Mouse (Mus musculus): ENCODE measurements around the gene Cct5. TPM values are rescaled to one million over a fixed set of nuclear protein-coding genes. Genes with fewer than 3 reads are reported as not detected.
A peak's percentile ranks its signal among the peaks of the same experiment; 100 is the strongest.

The Cct5 gene
- polyA plus RNA-seq, 1 experiment, result 275 TPM

DNA sequence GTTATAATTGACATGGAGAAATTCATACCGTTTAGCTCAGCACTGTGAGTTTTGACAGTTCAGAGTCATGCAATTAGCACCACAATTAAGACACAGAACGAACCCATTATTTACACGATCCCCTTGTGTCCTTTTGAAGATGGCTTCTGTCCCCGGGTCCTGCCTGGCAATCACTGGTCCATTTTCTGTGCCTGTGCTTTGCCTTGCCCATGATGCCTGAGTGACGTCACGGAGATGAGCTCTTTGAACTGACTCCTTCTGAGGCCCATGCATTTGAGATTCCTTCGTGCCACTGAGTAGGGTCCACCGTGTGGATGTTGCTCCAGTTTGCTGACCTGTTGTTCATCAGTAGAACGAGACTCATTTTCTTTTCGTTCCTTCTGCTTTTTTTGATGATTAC is 26.6 kb upstream of the Cct5 start:
- Histone ChIP-seq H3K4me1 (ENCODE audit: control insufficient read depth, insufficient read depth, low read length) (no peaks in the 10 kb centered on the region), H3K27ac (ENCODE audit: insufficient read depth, low read length) (no peak overlapping the region), H3K4me3 (ENCODE audit: insufficient read depth, low read length) (no peak overlapping the region)
- no peak for TF ChIP-seq POLR2A (IDR thresholded peaks at IDR 0.05; ENCODE audit: low read depth, low read length)
- TF ChIP-seq CTCF (IDR thresholded peaks at IDR 0.05; ENCODE audit: borderline replicate concordance, insufficient read depth, low read length), result no peak

DNA sequence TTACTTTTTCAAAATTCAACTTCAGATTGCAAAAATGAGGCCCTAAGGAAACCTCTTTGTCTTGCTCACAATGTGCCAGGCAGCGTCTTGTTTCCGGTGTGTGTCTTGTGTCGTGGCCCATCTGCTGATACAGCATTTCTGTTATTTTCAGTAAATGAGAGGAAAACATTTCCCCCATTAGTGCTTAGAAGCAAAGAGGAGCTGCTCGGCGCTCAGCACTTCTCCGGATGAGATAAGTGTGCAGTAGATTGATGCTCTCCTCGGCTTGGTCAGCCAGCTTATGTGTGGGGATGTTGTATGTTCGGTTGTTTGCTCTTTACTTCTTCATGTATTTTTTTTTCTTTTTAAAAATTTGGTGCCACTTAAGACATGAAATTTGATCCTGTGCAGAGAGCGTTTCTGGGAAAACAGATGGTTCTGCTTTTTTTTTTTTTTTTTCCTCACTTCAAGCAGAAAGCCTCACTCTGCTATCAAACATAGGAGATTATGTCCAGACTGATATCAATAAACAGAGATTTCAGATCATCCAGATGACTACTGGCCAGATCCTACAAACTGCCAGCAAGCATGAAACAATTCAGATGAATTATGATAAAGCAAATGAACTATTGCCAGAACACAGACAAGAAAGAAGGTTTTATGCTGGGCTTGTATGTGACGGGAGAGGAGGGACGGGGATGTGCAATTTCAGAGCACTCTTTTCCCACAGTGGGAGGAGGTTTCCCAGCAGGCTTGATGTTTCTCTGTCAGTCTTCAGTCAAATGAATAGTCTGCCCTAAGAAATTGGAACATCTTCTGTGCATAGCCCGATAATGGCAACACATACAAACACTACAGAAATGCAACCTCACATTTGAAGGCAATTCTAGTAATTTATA is 25.9 kb upstream of the Cct5 start:
- no peak overlapping the region for H3K4me3 ChIP-seq (ENCODE audit: insufficient read depth, low read length)
- H3K4me1 ChIP-seq (ENCODE audit: control insufficient read depth, insufficient read depth, low read length), result no peaks in the 10 kb centered on the region
- peak overlapping the region; percentile 4; the same call in 1 of the 2 replicates for H3K27ac ChIP-seq (ENCODE audit: insufficient read depth, low read length)
- no peak for TF ChIP-seq POLR2A (IDR thresholded peaks at IDR 0.05; ENCODE audit: low read depth, low read length)
- TF ChIP-seq CTCF (IDR thresholded peaks at IDR 0.05; ENCODE audit: borderline replicate concordance, insufficient read depth, low read length), result no peak

DNA sequence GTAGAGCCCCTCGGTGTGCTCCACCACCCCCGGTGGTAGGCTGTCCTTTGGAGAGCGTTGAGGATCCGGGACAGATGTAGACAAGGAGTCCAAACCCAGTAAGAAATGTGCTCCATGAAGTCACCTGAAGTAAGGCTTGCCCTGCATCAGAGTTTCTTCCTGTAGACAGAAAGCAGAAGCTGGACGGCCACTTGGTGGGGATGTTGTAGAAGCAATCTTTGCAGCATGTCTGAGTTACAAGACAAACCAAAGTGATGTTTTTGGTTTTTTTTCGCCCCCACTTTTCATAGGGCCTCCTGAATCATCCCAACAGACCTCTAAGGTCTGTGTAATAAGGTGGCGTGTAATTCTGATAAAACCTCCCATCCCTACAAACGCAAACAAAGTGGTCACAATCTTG is 17.9 kb upstream of the Cct5 start:
- Histone ChIP-seq H3K4me1 (ENCODE audit: control insufficient read depth, insufficient read depth, low read length) (no peaks in the 10 kb centered on the region), H3K4me3 (ENCODE audit: insufficient read depth, low read length) (no peak overlapping the region), H3K27ac (ENCODE audit: insufficient read depth, low read length) (no peak overlapping the region)
- TF ChIP-seq CTCF (IDR thresholded peaks at IDR 0.05; ENCODE audit: borderline replicate concordance, insufficient read depth, low read length), result no peak
- no peak for TF ChIP-seq POLR2A (IDR thresholded peaks at IDR 0.05; ENCODE audit: low read depth, low read length)

DNA sequence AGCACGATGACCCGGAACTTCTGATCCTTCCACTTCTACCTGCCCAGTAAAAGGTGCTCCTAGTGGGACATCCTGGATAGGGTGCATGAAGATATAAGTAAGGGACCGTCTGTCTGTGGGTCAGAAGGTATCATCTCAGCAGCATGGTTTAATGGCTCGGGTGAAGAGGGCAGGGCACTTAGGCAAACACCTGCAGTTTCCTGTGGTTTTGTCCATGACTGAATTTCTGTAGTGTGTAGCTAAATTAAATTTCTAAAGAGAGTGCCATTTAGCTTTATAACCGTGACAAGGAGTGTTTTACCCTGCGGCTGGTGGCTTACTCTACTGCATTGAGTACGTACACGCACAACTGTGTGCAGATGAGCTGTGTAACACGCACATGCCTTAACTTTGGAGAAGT is 15.7 kb upstream of the Cct5 start:
- Histone ChIP-seq H3K27ac (ENCODE audit: insufficient read depth, low read length) (no peak overlapping the region), H3K4me3 (ENCODE audit: insufficient read depth, low read length) (no peak overlapping the region), H3K4me1 (ENCODE audit: control insufficient read depth, insufficient read depth, low read length) (no peaks in the 10 kb centered on the region)
- TF ChIP-seq CTCF (IDR thresholded peaks at IDR 0.05; ENCODE audit: borderline replicate concordance, insufficient read depth, low read length) (no peak), POLR2A (IDR thresholded peaks at IDR 0.05; ENCODE audit: low read depth, low read length) (no peak)

DNA sequence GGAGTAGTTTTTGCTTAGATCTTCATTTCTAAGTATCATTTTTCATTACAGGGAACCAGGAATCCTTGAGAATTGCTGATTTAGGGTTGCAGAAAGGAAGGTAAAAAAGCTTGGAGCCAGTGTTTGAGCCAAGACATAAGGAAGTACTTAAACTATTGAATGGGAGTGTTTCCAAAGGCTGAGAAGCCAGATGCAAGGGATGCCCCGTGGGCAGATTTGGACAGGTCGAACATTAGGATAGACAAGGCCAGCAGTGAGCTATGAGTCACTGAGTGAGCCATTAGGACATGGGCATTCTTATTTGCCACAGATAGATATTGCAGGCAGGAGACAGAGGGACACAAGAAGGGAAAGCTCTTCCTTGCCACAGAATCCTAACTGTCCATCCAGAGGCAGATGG is 13.1 kb upstream of the Cct5 start:
- Histone ChIP-seq H3K4me1 (ENCODE audit: control insufficient read depth, insufficient read depth, low read length) (no peaks in the 10 kb centered on the region), H3K4me3 (ENCODE audit: insufficient read depth, low read length) (no peak overlapping the region), H3K27ac (ENCODE audit: insufficient read depth, low read length) (no peak overlapping the region)
- TF ChIP-seq CTCF (IDR thresholded peaks at IDR 0.05; ENCODE audit: borderline replicate concordance, insufficient read depth, low read length) (no peak), POLR2A (IDR thresholded peaks at IDR 0.05; ENCODE audit: low read depth, low read length) (no peak)

DNA sequence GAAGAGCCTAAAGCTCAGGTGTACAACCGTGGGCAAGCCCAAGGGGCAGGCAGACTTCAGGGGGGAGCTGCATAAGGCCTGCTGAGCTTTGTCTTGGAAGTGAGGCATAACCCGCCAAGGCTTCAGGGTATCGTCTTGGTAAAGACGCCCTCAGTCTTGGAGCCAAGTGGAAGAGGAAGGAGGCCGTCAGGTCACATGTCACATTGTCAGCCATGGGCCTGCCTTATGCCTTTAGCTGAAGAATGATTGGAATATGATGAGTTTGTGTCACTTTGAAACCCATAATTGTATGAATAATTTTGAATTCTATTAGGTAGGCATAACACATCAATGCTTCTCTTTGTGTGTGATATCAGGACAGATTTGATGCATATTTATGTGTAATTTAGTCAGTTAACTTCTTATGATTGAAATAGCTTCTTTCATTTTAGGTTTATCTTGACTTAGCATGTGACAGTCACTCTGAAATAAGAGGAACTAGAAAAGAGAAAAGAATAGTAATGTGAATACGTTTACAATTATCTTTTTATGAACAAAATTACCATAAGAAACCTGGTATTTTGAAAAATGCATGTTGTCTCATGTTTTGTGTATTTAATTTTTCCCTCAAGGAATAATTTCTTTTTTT is 12.3 kb upstream of the Cct5 start:
- TF ChIP-seq POLR2A (IDR thresholded peaks at IDR 0.05; ENCODE audit: low read depth, low read length), result no peak
- no peak for TF ChIP-seq CTCF (IDR thresholded peaks at IDR 0.05; ENCODE audit: borderline replicate concordance, insufficient read depth, low read length)
- Histone ChIP-seq H3K4me3 (ENCODE audit: insufficient read depth, low read length) (no peak overlapping the region), H3K27ac (ENCODE audit: insufficient read depth, low read length) (no peak overlapping the region), H3K4me1 (ENCODE audit: control insufficient read depth, insufficient read depth, low read length) (no peaks in the 10 kb centered on the region)

DNA sequence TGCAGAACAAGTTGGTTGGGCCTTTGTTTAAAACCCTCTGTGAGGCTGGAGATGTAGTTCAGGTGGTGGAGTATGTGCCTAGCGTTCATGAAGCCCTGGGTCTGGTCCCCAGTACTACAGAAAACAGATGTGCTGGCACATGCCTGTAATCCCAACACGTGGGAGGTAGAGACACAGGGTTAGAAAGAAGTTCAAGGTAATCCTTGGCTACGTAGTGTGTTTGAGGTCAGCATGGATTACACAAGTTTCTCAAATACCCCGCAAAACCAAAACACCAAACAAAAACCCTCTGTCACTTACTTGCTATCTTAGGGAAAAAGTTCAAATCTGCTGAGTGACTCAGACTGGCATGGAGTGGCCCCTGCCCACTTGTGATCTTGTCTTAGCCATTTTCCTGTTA is 10.4 kb upstream of the Cct5 start:
- no peak for TF ChIP-seq POLR2A (IDR thresholded peaks at IDR 0.05; ENCODE audit: low read depth, low read length)
- no peaks in the 10 kb centered on the region for H3K4me1 ChIP-seq (ENCODE audit: control insufficient read depth, insufficient read depth, low read length)
- H3K27ac ChIP-seq (ENCODE audit: insufficient read depth, low read length), result no peak overlapping the region
- no peak overlapping the region for H3K4me3 ChIP-seq (ENCODE audit: insufficient read depth, low read length)

DNA sequence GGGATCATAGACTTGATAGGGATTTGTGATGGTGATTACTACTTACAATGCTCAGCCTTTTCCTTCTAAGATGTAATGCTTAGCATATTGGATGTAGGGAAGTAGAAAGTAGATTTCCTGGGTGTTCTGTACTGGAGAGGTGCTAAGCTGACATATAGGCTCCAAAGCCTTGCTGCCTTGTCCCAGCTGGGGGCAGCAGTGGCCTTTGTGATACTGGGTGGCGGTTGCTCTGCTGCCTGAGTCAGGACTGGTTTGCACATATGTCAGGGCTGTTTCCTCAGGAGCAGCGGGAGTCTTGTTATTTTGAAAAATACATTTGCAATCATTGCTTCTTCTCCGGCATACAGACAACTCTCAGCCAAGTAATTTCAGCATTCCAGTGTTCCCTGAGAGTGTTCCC is 9.4 kb upstream of the Cct5 start:
- Histone ChIP-seq H3K27ac (ENCODE audit: insufficient read depth, low read length) (no peak overlapping the region), H3K4me3 (ENCODE audit: insufficient read depth, low read length) (no peak overlapping the region), H3K4me1 (ENCODE audit: control insufficient read depth, insufficient read depth, low read length) (no peaks in the 10 kb centered on the region)
- TF ChIP-seq CTCF (IDR thresholded peaks at IDR 0.05; ENCODE audit: borderline replicate concordance, insufficient read depth, low read length) (peak; percentile 43; the same call in 1 of the 2 replicates), POLR2A (IDR thresholded peaks at IDR 0.05; ENCODE audit: low read depth, low read length) (no peak)

DNA sequence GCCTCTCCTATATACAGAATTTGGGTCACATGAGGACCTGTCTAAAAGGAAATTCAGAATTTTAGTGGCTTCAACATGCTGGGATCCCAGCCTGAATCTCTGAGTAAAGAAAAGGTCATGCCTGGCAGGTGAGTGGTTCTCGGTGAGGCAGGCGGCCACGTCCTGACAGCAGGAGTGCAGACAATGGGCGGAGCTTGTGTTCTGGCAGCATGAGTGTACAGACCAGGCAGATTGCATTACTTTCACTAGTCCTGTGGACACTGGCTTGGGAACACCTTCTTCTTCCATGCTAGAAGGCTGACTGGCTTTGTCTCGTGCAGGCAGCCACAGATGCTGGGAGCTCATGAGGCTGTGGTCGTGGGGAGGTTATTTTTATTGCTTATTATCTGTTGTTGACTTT is 5.2 kb upstream of the Cct5 start:
- Histone ChIP-seq H3K4me3 (ENCODE audit: insufficient read depth, low read length) (no peak overlapping the region), H3K4me1 (ENCODE audit: control insufficient read depth, insufficient read depth, low read length) (no peaks in the 10 kb centered on the region), H3K27ac (ENCODE audit: insufficient read depth, low read length) (no peak overlapping the region)
- no peak for TF ChIP-seq CTCF (IDR thresholded peaks at IDR 0.05; ENCODE audit: borderline replicate concordance, insufficient read depth, low read length)
- TF ChIP-seq POLR2A (IDR thresholded peaks at IDR 0.05; ENCODE audit: low read depth, low read length), result no peak

DNA sequence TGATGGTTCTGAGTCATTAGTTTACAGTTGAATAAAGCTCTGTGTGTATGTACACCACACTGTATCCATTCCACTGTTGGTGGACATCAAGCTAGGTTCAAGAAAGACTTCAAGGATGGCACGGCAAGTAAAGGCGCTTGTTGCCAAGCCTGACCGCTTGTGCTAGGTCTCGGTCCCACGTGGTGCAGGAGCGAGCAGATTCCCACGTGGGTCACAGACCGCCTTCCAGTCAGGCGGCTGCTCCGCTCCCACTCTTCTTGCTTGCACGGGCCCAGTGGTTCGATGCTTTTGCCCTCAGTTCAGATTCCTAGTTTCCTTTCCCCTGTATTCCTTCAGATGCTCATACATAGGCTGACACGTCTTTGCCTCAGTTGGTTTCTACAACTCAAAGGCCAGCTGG is 1.5 kb upstream of the Cct5 start:
- Histone ChIP-seq H3K27ac (ENCODE audit: insufficient read depth, low read length) (no peak overlapping the region), H3K4me1 (ENCODE audit: control insufficient read depth, insufficient read depth, low read length) (peaks cover 4% of the 10 kb centered on the region; the same call in 1 of the 2 replicates), H3K4me3 (ENCODE audit: insufficient read depth, low read length) (peak overlapping the region; percentile 17; the same call in 1 of the 2 replicates)
- TF ChIP-seq POLR2A (IDR thresholded peaks at IDR 0.05; ENCODE audit: low read depth, low read length) (no peak), CTCF (IDR thresholded peaks at IDR 0.05; ENCODE audit: borderline replicate concordance, insufficient read depth, low read length) (no peak)

Measured in embryonic fibroblast, embryonic 13.5 days (primary cell).